Mouse (Mus musculus) layer of hippocampus, adult 9-11 months (tissue): ENCODE measurements at regions not wholly inside any gene's neighbourhood (a gene's known extent, or its start where the extent isn't known, plus 50 kb on each side); places are given as distances from the start of the nearest gene placed in this dataset.

Experiments
- DNase-seq: peaks from one replicate; pipeline ENCODE4 v3.0.0; 2022

DNA sequence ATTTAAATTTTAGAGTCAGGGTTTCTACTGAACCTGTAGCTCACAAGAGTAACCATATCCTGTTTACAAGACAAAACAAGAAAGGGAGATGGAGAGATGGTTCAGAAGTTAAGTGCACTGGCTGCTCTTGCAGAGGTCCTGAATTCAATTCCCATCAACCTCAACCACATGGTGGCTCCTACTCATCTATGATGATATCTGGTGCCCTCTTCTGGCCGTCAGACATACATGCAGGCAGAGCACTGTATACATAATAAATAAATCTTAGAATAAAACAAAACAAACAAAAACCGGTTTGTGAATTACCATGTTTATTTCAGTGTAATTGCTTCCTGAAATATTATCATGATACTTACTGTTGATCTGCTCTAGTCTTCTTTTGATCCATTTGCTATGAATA is 845.4 kb downstream of the Pcdh18 start:
- DNase-seq: no peak

DNA sequence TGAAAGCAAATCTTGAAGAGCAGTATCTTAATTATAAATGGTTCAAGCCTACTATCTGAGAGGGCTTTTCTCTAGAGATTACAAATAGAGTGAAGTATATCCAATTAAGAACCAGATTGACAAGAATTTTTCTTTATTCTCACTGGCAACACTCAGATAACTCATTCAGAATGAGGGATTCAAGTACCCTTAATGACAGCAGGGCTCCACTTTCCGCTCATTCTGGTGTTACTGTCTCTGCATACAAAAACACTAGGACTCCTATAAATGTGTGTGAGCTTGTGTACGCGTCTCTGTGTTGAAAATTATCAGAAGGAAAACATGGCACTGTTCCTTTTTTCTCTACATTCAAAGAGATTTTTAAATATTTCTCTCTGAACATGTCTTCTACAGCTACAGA is 866.7 kb downstream of the Pcdh18 start:
- DNase-seq: no peak

DNA sequence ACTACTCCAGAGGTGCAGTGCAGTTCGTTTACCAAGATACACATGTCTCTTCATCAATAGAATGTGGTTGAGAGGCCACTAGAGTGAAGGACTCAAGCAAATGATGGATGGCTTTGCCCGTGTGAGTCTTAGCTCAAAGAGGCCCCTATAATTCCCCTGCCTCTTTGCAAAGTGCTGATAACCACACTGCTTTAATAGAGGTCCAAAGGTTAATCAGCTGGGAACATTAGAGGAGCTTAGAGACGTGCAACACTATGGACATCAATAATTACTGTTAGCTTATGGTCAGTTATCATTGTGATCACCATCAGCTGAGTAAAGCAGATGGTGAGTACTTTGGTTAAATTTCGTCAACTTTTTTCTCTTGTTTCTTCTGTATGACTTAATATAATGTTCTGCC is 869.2 kb downstream of the Pcdh18 start:
- no peak for DNase-seq

DNA sequence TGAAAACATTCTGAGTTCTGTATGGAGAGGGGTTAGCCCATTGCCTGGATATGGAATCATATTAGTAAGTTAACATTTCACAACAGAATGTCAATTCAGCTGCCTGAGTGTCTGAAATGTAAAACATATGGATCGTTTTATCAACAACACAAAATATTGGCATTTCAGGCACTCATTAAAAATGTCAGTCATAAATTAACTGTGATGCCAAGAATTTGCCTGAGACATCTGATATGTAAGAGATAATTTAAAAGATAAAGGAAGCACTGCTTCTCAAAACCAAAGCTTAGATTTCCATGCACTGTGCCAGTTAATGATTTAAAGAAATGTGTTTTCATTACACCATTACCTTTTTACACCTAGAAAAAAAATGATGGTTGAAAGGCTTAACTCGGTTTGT is 887.6 kb downstream of the Pcdh18 start:
- no peak for DNase-seq

DNA sequence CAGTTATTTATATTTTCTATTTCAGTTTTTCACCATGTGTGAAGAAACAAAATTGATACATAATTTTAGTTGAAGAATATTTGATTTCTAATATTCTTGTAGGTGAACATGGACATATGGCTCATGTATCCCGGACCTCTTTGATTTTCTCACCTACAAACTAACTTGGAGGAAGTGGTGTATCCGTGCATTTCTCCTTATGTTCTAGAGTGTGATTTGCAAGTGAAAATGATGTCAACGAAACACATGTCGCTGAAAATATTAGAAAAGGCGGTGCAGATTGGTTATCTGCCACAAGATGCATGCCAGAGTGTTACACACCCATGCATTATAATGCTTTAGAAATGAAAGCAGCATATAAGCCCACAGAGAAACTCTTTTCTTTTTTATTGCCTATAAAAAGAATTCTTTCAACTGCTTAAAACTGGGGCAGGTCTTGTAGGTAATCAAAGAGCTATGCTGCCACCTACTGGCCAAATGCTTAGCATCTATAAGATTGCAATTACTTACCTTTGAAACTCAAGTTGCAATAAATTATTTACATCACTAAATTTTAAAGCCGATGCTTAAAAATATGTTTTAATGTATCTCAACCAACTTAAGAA is 911.0 kb downstream of the Pcdh18 start:
- DNase-seq: peak; percentile 48

GRCm38 (mm10) chr3:48840692-48841091 is 916.4 kb downstream of the Pcdh18 start:
- no peak for DNase-seq

DNA sequence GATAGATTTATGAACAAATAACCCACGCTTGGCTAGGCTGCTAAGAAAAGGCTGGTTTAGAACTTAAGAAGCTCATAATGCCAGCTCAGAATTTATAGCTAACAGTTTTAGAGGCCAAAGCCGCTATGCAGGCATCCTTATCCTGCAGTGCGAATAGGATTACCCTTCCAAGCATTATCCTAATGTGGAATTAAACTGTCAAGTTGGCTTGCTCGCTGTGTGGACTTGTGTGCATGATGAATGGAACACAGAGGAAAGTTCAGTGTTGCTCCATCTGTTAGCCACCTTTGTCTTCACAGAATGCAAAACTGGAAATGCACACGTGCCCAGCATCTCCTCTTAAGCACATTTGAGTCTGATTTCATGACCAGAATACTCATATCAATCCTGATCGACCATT is 933.8 kb downstream of the Pcdh18 start:
- no peak for DNase-seq

DNA sequence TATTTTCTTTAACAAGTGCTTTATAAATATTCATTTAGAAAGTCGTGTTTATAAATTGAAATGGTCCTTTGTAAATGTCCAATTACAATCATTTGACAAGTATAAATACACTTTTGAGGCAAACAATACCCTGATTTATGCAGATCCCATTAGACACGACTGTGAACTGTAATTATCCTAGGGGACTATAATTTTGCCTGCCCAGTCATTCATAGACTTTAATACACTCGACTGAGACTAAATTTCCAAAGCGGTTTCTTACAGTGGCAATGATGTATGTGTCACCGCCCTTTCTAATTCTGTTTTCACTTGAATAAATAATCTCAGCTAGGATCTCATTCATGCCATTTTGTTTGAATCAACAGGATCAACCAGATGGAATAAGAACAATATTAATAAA is 952.7 kb downstream of the Pcdh18 start:
- DNase-seq: no peak

DNA sequence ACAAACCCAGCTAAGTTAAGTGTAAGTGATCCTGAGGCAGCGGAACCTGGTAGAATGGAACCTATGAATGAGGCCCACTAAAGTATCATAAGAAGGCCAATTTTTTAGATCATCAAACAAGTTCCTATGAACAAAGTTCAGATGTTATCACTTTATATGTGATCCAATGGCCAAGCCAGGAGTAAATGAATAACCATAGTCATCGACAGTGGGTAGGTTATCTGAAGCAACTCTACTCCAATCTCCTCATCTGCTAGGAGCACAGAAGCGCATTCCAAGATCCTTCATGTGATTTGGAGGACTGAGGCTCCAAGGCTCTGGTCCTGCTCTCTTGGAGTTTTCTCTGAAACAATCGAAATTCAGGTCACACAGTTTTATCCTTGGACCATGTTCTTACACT is 985.4 kb downstream of the Pcdh18 start:
- DNase-seq: no peak
